Comparison of ENCODE assay signal across 8 mouse cellular contexts in the genomic region with DNA sequence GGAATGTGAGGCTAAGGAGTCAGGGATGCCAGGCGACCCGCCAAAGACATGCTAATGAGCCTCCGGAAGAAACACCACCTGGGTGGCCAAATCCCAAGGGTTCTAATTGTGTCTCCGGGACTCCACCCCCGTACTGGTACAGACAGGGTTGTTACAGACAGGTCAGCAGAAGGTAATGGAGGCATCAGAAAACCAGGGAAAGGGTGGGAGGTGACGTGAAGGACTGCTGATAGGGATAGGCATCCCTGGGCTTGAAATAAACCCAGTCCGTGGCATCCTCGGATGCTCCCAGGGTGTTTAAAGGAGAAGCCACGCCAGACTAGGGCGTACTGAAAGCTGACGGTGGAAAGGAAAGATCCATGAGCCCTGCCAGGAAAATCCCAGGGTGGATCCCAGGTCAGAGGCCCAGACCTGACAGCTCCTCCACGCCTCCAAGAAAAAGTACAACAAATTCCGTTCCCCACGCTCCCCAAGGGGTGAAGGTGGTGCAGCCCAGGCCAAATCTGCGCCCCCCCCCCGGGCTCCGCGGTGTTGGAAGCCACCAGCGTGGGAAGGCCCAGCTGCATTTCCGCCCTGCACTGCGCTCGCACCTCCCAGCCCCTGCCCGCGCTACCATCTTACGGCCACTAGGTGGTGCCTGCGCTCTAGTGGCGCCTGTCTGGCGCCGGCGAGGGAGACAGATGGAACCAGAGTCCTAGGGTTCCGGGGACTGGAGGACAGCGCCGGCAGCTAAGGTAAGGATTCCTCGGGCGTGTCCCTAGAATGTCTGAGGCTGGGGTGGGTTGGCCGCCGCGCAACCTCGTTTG. TPM values are rescaled to one million over a fixed set of nuclear protein-coding genes. Genes with fewer than 3 reads are reported as not detected.
DNase-seq lines count a peak whose midpoint lies in the region; ATAC-seq and TF ChIP-seq lines count a peak whose summit lies in the region.

A gene (plus strand): TSS at position 172 of the 806 bp plus-strand sequence.

- peak within 1 kb of the TSS; percentile 78 for H3K4me3 ChIP-seq in cortical plate, adult 2 months (ENCODE audit: insufficient read depth, low read length)

- no peak; the same call in 1 of the 2 replicates for TF ChIP-seq POLR2A in cortical plate, adult 2 months (IDR thresholded peaks at IDR 0.05; ENCODE audit: extremely low read depth, insufficient read depth, low read length)

- H3K4me1 ChIP-seq in cortical plate, adult 2 months (ENCODE audit: control insufficient read depth, insufficient read depth, low read length) = peaks cover 1% of the 10 kb centered on the region; the same call in 1 of the 2 replicates

- peak; percentile 87 for TF ChIP-seq CTCF in cortical plate, adult 2 months (IDR thresholded peaks at IDR 0.05; ENCODE audit: extremely low read depth, insufficient read depth, low read length)

- H3K27ac ChIP-seq in cortical plate, adult 2 months (ENCODE audit: insufficient read depth, low read length) = peak within 1 kb of the TSS; percentile 74

- DNase-seq in gastrocnemius, postnatal 10 days = peak; percentile 98
- peak; percentile 95 for DNase-seq in induced T-regulatory cell, adult 2 months (ENCODE audit: low read depth)
- DNase-seq in left cerebral cortex, adult 9 months (ENCODE audit: low spot score in 2 of 2) = peak; percentile 74 to 98
- DNase-seq in right cerebral cortex, postnatal 14 days = peak; percentile 98
- DNase-seq in urinary bladder, postnatal 36 days (ENCODE audit: low spot score in 2 of 2) = peak; percentile 97 to 98

- peak; percentile 93 for ATAC-seq in activated CD4-positive, CD25-positive, alpha-beta regulatory T cell, adult 4 months
- peak; percentile 93 for ATAC-seq in megakaryocyte progenitor cell, adult 5-6 weeks (replicated peaks; ENCODE audit: poor library complexity)

RNA-seq across cellular contexts. Expression of the gene that starts here (rescaled TPM):
- polyA plus RNA-seq in activated CD4-positive, CD25-positive, alpha-beta regulatory T cell, adult 4 months (2017; shearing (Covaris generic)) = 100 to 1,000 TPM; 117 to 118 TPM
- polyA plus RNA-seq in cortical plate, adult 2 months (2012; rRNA removed) = 291 and 305 TPM in 2 replicates
- 10 to 100 TPM; 42.6 to 51.8 TPM for total RNA-seq in gastrocnemius, postnatal 10 days (2021)
- total RNA-seq in megakaryocyte progenitor cell, adult 5-6 weeks (2015) = 121 and 145 TPM in 2 replicates
- 47.6 and 62.6 TPM in 2 replicates for total RNA-seq in megakaryocyte progenitor cell, adult 5-6 weeks (2017)

Comparison
In these comparisons a context has a peak if more than half of its experiments do, and no peak if none do; other contexts are left out.
1. Peak in every context shown above with its lines: DNase-seq, ATAC-seq, H3K4me3 ChIP-seq and H3K27ac ChIP-seq.